Mouse (Mus musculus) heart, adult 2 months (tissue): Measurements from ENCODE around the gene Chdh. TPM values are rescaled to one million over a fixed set of nuclear protein-coding genes. Genes with fewer than 3 reads are reported as not detected.

Experiments used
- DNase-seq, 2 experiments: peaks; one replicate each; pipeline ENCODE4 v3.0.0; 2021
- H3K27ac ChIP-seq: fragments of 200-600 bp; 2 replicates; pipeline ENCODE4 v1.8.1; 2022
- H3K27me3 ChIP-seq: fragments of 200-500 bp; 2 replicates; pipeline ENCODE4 v1.6.1; 2012; ENCODE audit warnings: mild to moderate bottlenecking, low read length, inconsistent platforms, mixed read lengths; ENCODE audit not compliant: control insufficient read depth, insufficient read depth
- H3K36me3 ChIP-seq: fragments of 200-500 bp; 2 replicates; pipeline ENCODE4 v1.6.1; 2012; ENCODE audit warnings: low read length, inconsistent platforms; ENCODE audit not compliant: control insufficient read depth, insufficient read depth
- H3K4me1 ChIP-seq: fragments of 200-500 bp; 2 replicates; pipeline ENCODE4 v1.6.1; 2011; ENCODE audit warnings: low read length; ENCODE audit not compliant: control insufficient read depth, insufficient read depth
- H3K4me3 ChIP-seq: fragments of 200-600 bp; 2 replicates; pipeline ENCODE4 v1.8.1; 2022
- H3K79me2 ChIP-seq: fragments of 200-500 bp; replicated peaks from 2 replicates; pipeline ENCODE4 v1.6.1; 2012; ENCODE audit warnings: mild to moderate bottlenecking, inconsistent platforms, low read length, moderate library complexity, mixed read lengths; ENCODE audit not compliant: control insufficient read depth, insufficient read depth
- H3K9ac ChIP-seq: fragments of 200-500 bp; 2 replicates; pipeline ENCODE4 v1.6.1; 2012; ENCODE audit warnings: low read depth, mild to moderate bottlenecking, control low read depth, inconsistent platforms, low read length, mixed read lengths
- CTCF ChIP-seq: fragments of 200-600 bp; IDR thresholded peaks from 2 replicates; pipeline ENCODE4 v1.8.1; 2022; ENCODE audit warnings: antibody characterized with exemption, mild to moderate bottlenecking, moderate library complexity
- EP300 ChIP-seq: fragments of 200-500 bp; IDR thresholded peaks from 2 replicates; pipeline ENCODE4 v1.6.1; 2011; ENCODE audit warnings: low read depth, low read length, control low read depth; ENCODE audit not compliant: insufficient read depth
- POLR2A ChIP-seq: fragments of 200-500 bp; IDR thresholded peaks from 2 replicates; pipeline ENCODE4 v1.6.1; 2011; ENCODE audit warnings: mild to moderate bottlenecking, low read depth, low read length, control low read depth; ENCODE audit not compliant: insufficient read depth
- WGBS: fragments of 180-500 bp; shearing (Covaris S2); methylation state at CpG from one replicate; pipeline ENCODE4 v1.1.7; 2018; 5-methylcytosine and 5-hydroxymethylcytosine counted together
- intact Hi-C: fragments of 180-260 bp; cut with DNase I; formaldehyde crosslinking; loops from one replicate; pipeline ENCODE4 v1.15.1; 2025
- polyA plus RNA-seq: library from polyadenylated mRNA; depleted of rRNA; stranded (reverse); fragments of >200 nt; gene quantifications from 2 replicates; pipeline ENCODE4 v1.2.3, GENCODE M21; 2012
- total RNA-seq, 2 experiments: library from RNA; stranded (reverse); gene quantifications; 2 replicates each; pipeline ENCODE4 v1.2.3; 2021

Gene Chdh
- total and polyA plus RNA-seq, 3 experiments, result 0.34 to 1.4 (median 0.52) TPM

GRCm38 (mm10) chr14:30017794-30018462, 9.1 kb downstream of the Chdh start:
- Histone ChIP-seq H3K27me3 (no peaks in the 10 kb centered on the region), H3K36me3 (no peaks in the 10 kb centered on the region), H3K4me1 (no peaks in the 10 kb centered on the region), H3K79me2 (no peaks in the 10 kb centered on the region), H3K4me3 (no peak overlapping the region), H3K27ac (no peak overlapping the region), H3K9ac (no peak overlapping the region)
- 85% methylated on average over 8 of the region's 8 CpGs for whole genome bisulfite sequencing
- DNase-seq, result no peak
- TF ChIP-seq EP300 (no peak), POLR2A (no peak), CTCF (no peak)
- intact Hi-C loops, result no loop called here

DNA sequence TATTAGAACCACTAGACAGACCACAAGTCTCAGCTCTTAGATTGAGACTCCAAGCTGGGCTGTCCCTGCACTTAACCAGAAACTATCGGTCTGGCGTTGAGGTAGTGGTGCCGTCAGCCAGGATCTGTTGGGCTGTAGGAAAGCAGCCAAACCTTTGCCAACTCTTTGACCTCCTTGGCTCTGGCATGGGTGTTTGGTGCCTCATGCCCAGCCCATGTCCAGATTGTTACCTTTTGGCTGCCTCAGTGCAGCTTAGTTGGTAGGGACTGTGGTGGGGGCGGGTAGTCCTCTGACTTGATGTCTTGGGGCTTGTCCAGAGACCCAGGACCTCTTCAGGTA, 9.6 kb downstream of the Chdh start:
- Histone ChIP-seq H3K4me1 (no peaks in the 10 kb centered on the region), H3K27ac (no peak overlapping the region), H3K36me3 (no peaks in the 10 kb centered on the region), H3K79me2 (no peaks in the 10 kb centered on the region), H3K27me3 (no peaks in the 10 kb centered on the region), H3K4me3 (no peak overlapping the region), H3K9ac (no peak overlapping the region)
- intact Hi-C loops, result no loop called here
- peak in 1 of 2 experiments; percentile 21 for DNase-seq
- WGBS, result 80% methylated on average over 4 of the region's 4 CpGs
- TF ChIP-seq EP300, result no peak
- TF ChIP-seq POLR2A, result no peak
- TF ChIP-seq CTCF, result no peak

GRCm38 (mm10) chr14:30018846-30019245, 10.0 kb downstream of the Chdh start:
- Histone ChIP-seq H3K27ac (no peak overlapping the region), H3K4me3 (no peak overlapping the region), H3K36me3 (no peaks in the 10 kb centered on the region), H3K9ac (no peak overlapping the region), H3K79me2 (no peaks in the 10 kb centered on the region), H3K27me3 (no peaks in the 10 kb centered on the region), H3K4me1 (no peaks in the 10 kb centered on the region)
- intact Hi-C loops, result no loop called here
- TF ChIP-seq POLR2A (no peak), EP300 (no peak), CTCF (no peak)
- WGBS, result 91% methylated on average over 6 of the region's 6 CpGs
- DNase-seq, result no peak

DNA sequence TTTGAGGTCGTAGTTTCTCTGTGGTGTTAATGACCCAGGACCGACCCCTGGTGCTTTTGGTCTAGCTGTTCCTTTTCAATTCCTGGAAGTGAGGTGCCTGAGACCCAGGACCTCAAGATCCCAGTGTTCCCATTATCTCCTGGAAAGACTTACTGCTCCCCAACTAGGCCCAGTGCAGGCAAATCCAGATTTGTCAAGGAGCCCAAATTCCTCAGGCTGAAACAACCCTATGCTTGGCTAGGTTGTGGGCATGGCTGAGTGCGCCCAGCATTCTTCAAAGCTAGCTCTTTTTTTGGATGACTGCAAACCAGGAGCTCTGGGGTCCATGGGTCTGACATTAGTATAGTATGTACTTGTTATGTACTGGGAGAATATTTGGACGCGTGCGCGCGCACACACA, 10.6 kb downstream of the Chdh start:
- H3K9ac ChIP-seq, result no peak overlapping the region
- H3K27ac ChIP-seq, result no peak overlapping the region
- no peaks in the 10 kb centered on the region for H3K27me3 ChIP-seq
- 91% methylated on average over 8 of the region's 8 CpGs for WGBS
- H3K79me2 ChIP-seq, result no peaks in the 10 kb centered on the region
- no peak overlapping the region for H3K4me3 ChIP-seq
- intact Hi-C loops, result no loop called here
- H3K36me3 ChIP-seq, result no peaks in the 10 kb centered on the region
- DNase-seq, result no peak
- TF ChIP-seq POLR2A (no peak), EP300 (no peak), CTCF (no peak)
- no peaks in the 10 kb centered on the region for H3K4me1 ChIP-seq

GRCm38 (mm10) chr14:30019792-30020575, 11.2 kb downstream of the Chdh start:
- DNase-seq, result no peak
- WGBS, result 76% methylated on average over 9 of the region's 9 CpGs
- Histone ChIP-seq H3K27me3 (no peaks in the 10 kb centered on the region), H3K9ac (no peak overlapping the region), H3K27ac (no peak overlapping the region), H3K4me1 (no peaks in the 10 kb centered on the region), H3K36me3 (no peaks in the 10 kb centered on the region), H3K4me3 (no peak overlapping the region), H3K79me2 (no peaks in the 10 kb centered on the region)
- intact Hi-C loops, result no loop called here
- TF ChIP-seq CTCF (no peak), POLR2A (no peak), EP300 (no peak)

DNA sequence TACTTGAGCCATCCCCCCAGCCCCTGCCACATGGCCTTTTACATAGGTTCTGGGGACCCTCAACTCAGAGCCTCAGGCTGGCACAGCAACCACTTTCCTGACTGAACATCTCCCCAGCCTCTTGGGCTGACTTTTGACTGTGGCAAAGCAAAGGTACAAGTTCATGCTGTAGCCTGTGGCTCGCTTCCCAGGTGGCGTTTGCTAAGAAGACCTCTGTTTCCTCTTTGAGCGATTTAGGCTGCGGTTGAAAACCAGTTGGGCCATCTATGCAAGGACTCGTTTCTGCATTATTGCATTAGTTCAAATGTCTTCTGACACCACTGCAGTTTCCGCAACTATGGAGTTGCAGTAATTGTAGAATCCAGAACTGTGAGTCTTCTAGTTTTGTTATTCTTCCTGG, 13.6 kb downstream of the Chdh start:
- H3K27me3 ChIP-seq, result no peaks in the 10 kb centered on the region
- H3K36me3 ChIP-seq, result no peaks in the 10 kb centered on the region
- no peak for TF ChIP-seq CTCF
- no peak for TF ChIP-seq EP300
- no peak for TF ChIP-seq POLR2A
- H3K4me3 ChIP-seq, result no peak overlapping the region
- no peak overlapping the region for H3K9ac ChIP-seq
- 89% methylated on average over 6 of the region's 6 CpGs for WGBS
- no peaks in the 10 kb centered on the region for H3K79me2 ChIP-seq
- no peak overlapping the region for H3K27ac ChIP-seq
- intact Hi-C loops, result no loop called here
- DNase-seq, result no peak
- H3K4me1 ChIP-seq, result no peaks in the 10 kb centered on the region
